Mouse (Mus musculus) hindbrain, embryonic 15.5 days (tissue): Measurements from ENCODE around the gene Borcs7. TPM values are rescaled to one million over a fixed set of nuclear protein-coding genes. Genes with fewer than 3 reads are reported as not detected.

Experiments
- ATAC-seq: fragments of 200-750 bp; cut with Nextera tagmentation; 2 replicates; pipeline ENCODE4 v1.8.0; 2017; ENCODE audit warnings: low read depth, moderate number of reproducible peaks, moderate TSS enrichment; ENCODE audit not compliant: low FRiP score
- H3K27ac ChIP-seq: fragments of 300-500 bp; sonication (generic); replicated peaks from 2 replicates; pipeline ENCODE4 v1.5.1; 2015; ENCODE audit warnings: mild to moderate bottlenecking, inconsistent platforms
- H3K27me3 ChIP-seq: fragments of 300-500 bp; sonication (generic); 2 replicates; pipeline ENCODE4 v1.6.1; 2015; ENCODE audit warnings: control low read depth, inconsistent platforms
- H3K36me3 ChIP-seq: fragments of 300-500 bp; sonication (generic); 2 replicates; pipeline ENCODE4 v1.6.1; 2015; ENCODE audit warnings: control low read depth, inconsistent platforms
- H3K4me1 ChIP-seq: fragments of 300-500 bp; sonication (generic); replicated peaks from 2 replicates; pipeline ENCODE4 v1.6.1; 2015; ENCODE audit warnings: control low read depth, inconsistent platforms
- H3K4me2 ChIP-seq: fragments of 300-500 bp; sonication (generic); 2 replicates; pipeline ENCODE4 v1.6.1; 2015; ENCODE audit warnings: moderate library complexity, mild to moderate bottlenecking, inconsistent platforms
- H3K4me3 ChIP-seq: fragments of 300-500 bp; sonication (generic); 2 replicates; pipeline ENCODE4 v1.5.1; 2015; ENCODE audit warnings: mild to moderate bottlenecking, inconsistent platforms
- H3K9ac ChIP-seq: fragments of 300-500 bp; sonication (generic); 2 replicates; pipeline ENCODE4 v1.6.1; 2015; ENCODE audit warnings: inconsistent platforms
- H3K9me3 ChIP-seq: fragments of 300-500 bp; sonication (generic); 2 replicates; pipeline ENCODE4 v1.6.1; 2016; ENCODE audit warnings: control low read depth, inconsistent platforms
- WGBS: fragments of 180-500 bp; shearing (Covaris S2); methylation state at CpG from one replicate; pipeline ENCODE4 v1.1.7; 2015; 5-methylcytosine and 5-hydroxymethylcytosine counted together
- polyA plus RNA-seq: library from polyadenylated mRNA; unstranded; fragments of >200 nt; fragmentation: Nextera tagmentation; extraction: Ambion mirVana; gene quantifications from 2 replicates; pipeline ENCODE4 v1.2.1, GENCODE M21; 2015

Borcs7 gene
- polyA plus RNA-seq, 1 experiment from 2014 or later = 25.6 TPM

DNA sequence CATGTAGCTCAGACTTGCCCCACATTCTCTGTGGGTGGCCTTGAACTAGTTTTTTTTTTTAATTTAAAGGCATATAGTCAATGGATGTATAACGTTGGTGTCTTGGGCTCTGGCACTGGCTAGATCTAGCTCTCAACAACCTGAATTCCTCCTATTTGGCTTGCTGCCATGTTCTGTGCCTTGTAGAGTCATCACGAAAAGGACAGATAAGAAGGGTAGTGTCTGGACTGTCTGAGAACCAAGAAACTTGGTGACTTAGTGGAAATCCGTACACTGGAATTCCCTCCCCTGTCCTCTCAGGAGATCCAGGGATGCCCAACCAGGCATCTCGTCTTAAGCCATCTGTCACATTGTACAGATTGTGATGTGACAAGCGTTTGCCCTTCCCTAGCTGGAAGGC, 36.5 kb upstream of the Borcs7 start:
- H3K27ac ChIP-seq = no peak overlapping the region
- H3K4me2 ChIP-seq = no peak overlapping the region
- no peaks in the 10 kb centered on the region for H3K4me1 ChIP-seq
- no peak for ATAC-seq
- peaks cover 41% of the 10 kb centered on the region for H3K36me3 ChIP-seq
- no peaks in the 10 kb centered on the region for H3K9me3 ChIP-seq
- H3K4me3 ChIP-seq = no peak overlapping the region
- 84% methylated on average over 5 of the region's 5 CpGs for WGBS
- H3K9ac ChIP-seq = no peak overlapping the region
- no peaks in the 10 kb centered on the region for H3K27me3 ChIP-seq

GRCm38 (mm10) chr19:46653616-46654235, 36.0 kb upstream of the Borcs7 start:
- Histone ChIP-seq H3K27me3 (no peaks in the 10 kb centered on the region), H3K27ac (no peak overlapping the region), H3K4me1 (no peaks in the 10 kb centered on the region), H3K4me3 (no peak overlapping the region), H3K36me3 (peaks cover 41% of the 10 kb centered on the region), H3K4me2 (no peak overlapping the region), H3K9ac (no peak overlapping the region), H3K9me3 (no peaks in the 10 kb centered on the region)
- 91% methylated on average over 11 of the region's 14 CpGs for WGBS
- ATAC-seq = no peak

DNA sequence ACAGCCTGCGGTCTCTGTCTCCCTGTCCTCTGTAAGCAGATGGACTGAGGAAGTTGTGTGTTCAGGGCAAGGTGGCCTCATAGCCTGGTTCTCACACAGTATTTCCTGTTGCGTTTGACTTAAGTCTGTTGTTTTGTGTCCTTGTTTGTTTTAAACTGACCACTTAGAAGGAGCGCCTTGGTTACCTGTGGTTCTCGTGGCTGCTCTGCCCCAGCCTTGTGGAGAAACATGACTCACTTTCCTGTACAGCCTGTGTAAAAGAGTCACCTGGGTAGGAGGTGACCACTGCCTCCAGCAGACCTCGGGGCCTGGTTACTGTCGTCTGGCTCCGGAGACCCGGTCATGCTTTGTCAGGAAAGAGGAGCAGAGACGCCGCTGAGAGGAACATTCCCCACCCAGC, 34.1 kb upstream of the Borcs7 start:
- Histone ChIP-seq H3K36me3 (peaks cover 41% of the 10 kb centered on the region), H3K27ac (no peak overlapping the region)
- WGBS = 95% methylated on average over 10 of the region's 10 CpGs

DNA sequence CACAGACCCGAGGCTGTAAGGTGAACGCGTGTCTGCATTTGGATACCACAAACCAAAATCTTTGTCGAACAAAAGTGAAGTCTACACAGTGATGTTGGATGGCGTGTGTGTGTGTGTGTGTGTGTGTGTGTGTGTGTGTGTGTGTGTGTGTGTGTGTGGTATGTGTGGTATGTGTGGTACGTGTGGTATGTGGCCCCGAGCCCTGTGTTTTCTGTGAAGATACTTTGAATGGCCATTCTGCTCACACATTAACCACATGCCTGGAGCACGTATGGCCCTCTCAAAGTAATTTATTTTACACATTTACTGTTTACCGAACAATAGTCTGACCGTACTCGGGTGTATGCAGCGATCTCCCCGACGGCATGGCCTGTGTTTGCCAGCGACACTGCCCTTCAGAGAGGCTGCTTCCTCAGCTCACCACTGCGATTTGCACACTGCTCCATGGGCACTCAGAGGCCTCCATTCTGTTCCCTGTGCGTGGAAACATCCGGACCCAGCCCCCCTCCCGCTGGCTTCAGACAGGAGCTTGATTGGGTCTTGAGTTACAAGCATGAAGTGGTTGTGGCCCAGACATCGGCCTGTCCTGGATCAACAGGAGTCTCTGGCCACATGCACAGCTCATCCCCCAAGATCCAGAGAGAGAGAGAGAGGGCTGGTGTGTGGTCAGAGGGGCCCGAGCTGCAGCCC, 33.4 kb upstream of the Borcs7 start:
- Histone ChIP-seq H3K27ac (no peak overlapping the region), H3K9me3 (no peaks in the 10 kb centered on the region), H3K4me1 (no peaks in the 10 kb centered on the region), H3K9ac (no peak overlapping the region), H3K4me2 (no peak overlapping the region), H3K27me3 (no peaks in the 10 kb centered on the region), H3K4me3 (no peak overlapping the region), H3K36me3 (peaks cover 41% of the 10 kb centered on the region)
- WGBS = 96% methylated on average over 21 of the region's 21 CpGs
- no peak for ATAC-seq

More for the DNA sequence above, 34.1 kb upstream of the Borcs7 start:
- Histone ChIP-seq H3K9me3 (no peaks in the 10 kb centered on the region), H3K4me1 (no peaks in the 10 kb centered on the region), H3K4me2 (no peak overlapping the region), H3K4me3 (no peak overlapping the region), H3K27me3 (no peaks in the 10 kb centered on the region), H3K9ac (no peak overlapping the region)
- no peak for ATAC-seq

GRCm38 (mm10) chr19:46657339-46658020, 32.2 kb upstream of the Borcs7 start:
- Histone ChIP-seq H3K4me3 (no peak overlapping the region), H3K27me3 (no peaks in the 10 kb centered on the region), H3K36me3 (peaks cover 39% of the 10 kb centered on the region), H3K27ac (no peak overlapping the region), H3K4me2 (no peak overlapping the region), H3K9me3 (no peaks in the 10 kb centered on the region), H3K9ac (no peak overlapping the region), H3K4me1 (no peaks in the 10 kb centered on the region)
- WGBS = 90% methylated on average over 3 of the region's 3 CpGs
- no peak for ATAC-seq

DNA sequence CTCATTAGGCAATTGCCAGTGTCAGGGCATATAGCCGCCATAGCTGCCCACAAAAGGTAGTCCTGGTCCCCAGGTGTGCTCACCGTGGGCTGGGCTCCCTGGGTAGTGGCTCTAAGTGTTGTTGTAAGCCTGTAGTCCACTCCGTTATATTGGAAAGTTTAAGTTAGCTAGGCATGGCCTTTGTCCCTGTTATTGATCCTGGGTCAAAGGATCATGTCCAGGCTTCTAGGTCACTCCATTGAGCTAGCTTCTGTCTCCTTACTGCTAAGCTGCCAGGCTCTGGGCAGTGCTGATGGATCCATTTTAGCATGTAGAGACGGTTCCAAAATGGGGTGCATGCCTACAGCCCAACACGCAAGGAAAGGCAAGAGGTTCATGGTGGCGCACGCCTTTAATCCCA, 31.4 kb upstream of the Borcs7 start:
- Histone ChIP-seq H3K27ac (no peak overlapping the region), H3K4me2 (no peak overlapping the region), H3K27me3 (no peaks in the 10 kb centered on the region), H3K9ac (no peak overlapping the region), H3K4me1 (no peaks in the 10 kb centered on the region), H3K36me3 (peaks cover 33% of the 10 kb centered on the region), H3K9me3 (no peaks in the 10 kb centered on the region), H3K4me3 (no peak overlapping the region)
- 97% methylated on average over 7 of the region's 7 CpGs for WGBS
- no peak for ATAC-seq

DNA sequence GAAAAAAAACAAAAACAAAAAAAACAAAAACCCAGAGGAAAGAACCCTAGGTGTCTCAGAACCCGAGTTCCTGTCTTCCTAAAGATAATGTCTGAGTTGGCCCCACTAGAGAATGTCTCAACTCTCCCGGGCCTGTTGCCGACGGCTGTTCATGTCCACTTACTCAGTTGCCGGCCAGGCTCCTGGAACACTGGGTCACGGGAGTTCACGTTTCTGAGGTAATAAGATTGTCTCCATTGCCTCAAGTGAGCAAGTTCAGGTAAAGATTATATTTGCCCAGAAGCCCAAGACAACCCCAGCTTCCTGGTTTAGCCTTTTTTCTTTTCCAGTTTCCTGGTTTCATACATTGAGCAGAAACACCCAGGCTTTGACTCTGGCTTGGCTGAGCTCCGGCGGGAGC, 30.9 kb upstream of the Borcs7 start:
- no peaks in the 10 kb centered on the region for H3K9me3 ChIP-seq
- no peak for ATAC-seq
- WGBS = 86% methylated on average over 9 of the region's 9 CpGs

GRCm38 (mm10) chr19:46661511-46661910, 28.2 kb upstream of the Borcs7 start:
- peaks cover 5% of the 10 kb centered on the region; the same call in 1 of the 2 replicates for H3K36me3 ChIP-seq
- no peak overlapping the region for H3K27ac ChIP-seq
- H3K4me1 ChIP-seq = no peaks in the 10 kb centered on the region
- no peak for ATAC-seq
- no peak overlapping the region for H3K4me3 ChIP-seq
- no peaks in the 10 kb centered on the region for H3K9me3 ChIP-seq
- no peaks in the 10 kb centered on the region for H3K27me3 ChIP-seq
- H3K9ac ChIP-seq = no peak overlapping the region
- H3K4me2 ChIP-seq = no peak overlapping the region
- 65% methylated on average over 4 of the region's 4 CpGs for WGBS

More for the DNA sequence above, 30.9 kb upstream of the Borcs7 start:
- Histone ChIP-seq H3K27ac (no peak overlapping the region), H3K9ac (no peak overlapping the region), H3K4me3 (no peak overlapping the region), H3K4me1 (no peaks in the 10 kb centered on the region), H3K4me2 (no peak overlapping the region), H3K27me3 (no peaks in the 10 kb centered on the region), H3K36me3 (peaks cover 28% of the 10 kb centered on the region)

GRCm38 (mm10) chr19:46662214-46662613, 27.5 kb upstream of the Borcs7 start:
- H3K9me3 ChIP-seq = no peaks in the 10 kb centered on the region
- 81% methylated on average over 8 of the region's 8 CpGs for WGBS
- H3K27me3 ChIP-seq = no peaks in the 10 kb centered on the region
- H3K4me1 ChIP-seq = no peaks in the 10 kb centered on the region
- no peak for ATAC-seq
- H3K36me3 ChIP-seq = no peaks in the 10 kb centered on the region
- H3K4me2 ChIP-seq = no peak overlapping the region
- H3K4me3 ChIP-seq = no peak overlapping the region
- H3K9ac ChIP-seq = no peak overlapping the region
- H3K27ac ChIP-seq = no peak overlapping the region

GRCm38 (mm10) chr19:46662784-46663183, 26.9 kb upstream of the Borcs7 start:
- Histone ChIP-seq H3K9me3 (no peaks in the 10 kb centered on the region), H3K4me2 (no peak overlapping the region), H3K4me3 (no peak overlapping the region), H3K27me3 (no peaks in the 10 kb centered on the region), H3K4me1 (no peaks in the 10 kb centered on the region), H3K36me3 (no peaks in the 10 kb centered on the region), H3K27ac (no peak overlapping the region), H3K9ac (no peak overlapping the region)
- no peak for ATAC-seq
- WGBS = 77% methylated on average over 6 of the region's 6 CpGs

DNA sequence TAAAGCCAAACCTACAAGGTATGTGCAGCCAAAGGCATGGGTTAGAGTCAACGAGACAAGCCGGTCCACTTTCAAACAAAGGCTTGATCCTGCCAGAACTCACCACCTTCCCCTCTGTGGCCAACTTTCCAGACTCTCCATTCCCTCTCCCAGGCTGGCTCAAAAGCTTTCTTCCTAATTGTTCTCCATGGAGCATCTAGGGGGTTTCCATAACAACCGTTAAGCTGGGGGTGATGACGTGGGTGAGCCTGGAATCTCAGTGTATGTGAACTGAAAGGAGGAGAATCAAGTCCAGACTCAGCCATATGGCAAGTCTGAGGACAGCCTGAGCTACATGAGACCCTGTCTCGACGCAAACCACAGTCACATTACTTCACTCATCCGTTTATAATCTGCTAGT, 24.2 kb upstream of the Borcs7 start:
- H3K4me1 ChIP-seq = no peaks in the 10 kb centered on the region
- 52% methylated on average over 7 of the region's 7 CpGs for WGBS

GRCm38 (mm10) chr19:46667300-46667699, 22.4 kb upstream of the Borcs7 start:
- H3K36me3 ChIP-seq = no peaks in the 10 kb centered on the region
- no peaks in the 10 kb centered on the region for H3K9me3 ChIP-seq
- H3K4me3 ChIP-seq = no peak overlapping the region
- H3K9ac ChIP-seq = no peak overlapping the region
- 70% methylated on average over 11 of the region's 11 CpGs for WGBS
- H3K27ac ChIP-seq = no peak overlapping the region
- no peak for ATAC-seq
- no peaks in the 10 kb centered on the region for H3K27me3 ChIP-seq
- H3K4me1 ChIP-seq = no peaks in the 10 kb centered on the region
- no peak overlapping the region for H3K4me2 ChIP-seq

More for the DNA sequence above, 24.2 kb upstream of the Borcs7 start:
- ATAC-seq = no peak
- no peak overlapping the region for H3K9ac ChIP-seq
- H3K9me3 ChIP-seq = no peaks in the 10 kb centered on the region
- no peaks in the 10 kb centered on the region for H3K36me3 ChIP-seq
- no peak overlapping the region for H3K27ac ChIP-seq
- H3K4me2 ChIP-seq = no peak overlapping the region
- H3K4me3 ChIP-seq = no peak overlapping the region
- H3K27me3 ChIP-seq = no peaks in the 10 kb centered on the region
